Mouse (Mus musculus) left cerebral cortex, postnatal 4 days (tissue): Measurements from ENCODE around the gene Mark1. TPM values are rescaled to one million over a fixed set of nuclear protein-coding genes. Genes with fewer than 3 reads are reported as not detected.

ENCODE experiments used
- DNase-seq: peaks from one replicate; pipeline ENCODE4 v3.0.0-alpha.2; 2022
- intact Hi-C: fragments of 180-260 bp; cut with DNase I; formaldehyde crosslinking; loops from one replicate; pipeline ENCODE4 v1.15.1; 2025
- total RNA-seq, 2 experiments: library from RNA; stranded (reverse); gene quantifications; 2 replicates each; pipeline ENCODE4 v1.2.3; 2021

Mark1 gene
- 100 to 1,000 TPM; 110 to 118 TPM for total RNA-seq

GRCm38 (mm10) chr1:184999071-184999750 lies at the start of gene Mark1:
Gene Mark1, minus strand, starts transcription at chr1:184999570.
- intact Hi-C loops, result no loop called here
- peak; percentile 43 for DNase-seq

- DNase-seq, result no peak
- intact Hi-C loops, result no loop called here
These were observed 48.3 kb upstream of the Mark1 start for GRCm38 (mm10) chr1:185047516-185048247.

- intact Hi-C loops, result no loop called here
- DNase-seq, result no peak
These were observed 47.1 kb upstream of the Mark1 start for GRCm38 (mm10) chr1:185046513-185046912.

- no peak for DNase-seq
- intact Hi-C loops, result no loop called here
These were observed 38.9 kb upstream of the Mark1 start for GRCm38 (mm10) chr1:185038183-185038686.

- intact Hi-C loops, result no loop called here
- DNase-seq, result no peak
These were observed 31.2 kb upstream of the Mark1 start for GRCm38 (mm10) chr1:185030565-185030964.

GRCm38 (mm10) chr1:185020429-185021168 lies 21.2 kb upstream of the Mark1 start:
- intact Hi-C loops, result no loop called here
- no peak for DNase-seq

- intact Hi-C loops, result no loop called here
- no peak for DNase-seq
These were observed 13.2 kb upstream of the Mark1 start for GRCm38 (mm10) chr1:185012566-185012965.

- intact Hi-C loops, result no loop called here
- no peak for DNase-seq
These were observed 7.7 kb upstream of the Mark1 start for GRCm38 (mm10) chr1:185007066-185007465.

- intact Hi-C loops, result no loop called here
These were observed 620 bp upstream of the Mark1 start for GRCm38 (mm10) chr1:184999780-185000599.

GRCm38 (mm10) chr1:184998631-184999030 lies 739 bp downstream of the Mark1 start:
- intact Hi-C loops, result no loop called here
- DNase-seq, result no peak

More at GRCm38 (mm10) chr1:184999780-185000599, 620 bp upstream of the Mark1 start:
- peak; percentile 71 for DNase-seq

- intact Hi-C loops, result no loop called here
- DNase-seq, result no peak
These were observed 1.2 kb downstream of the Mark1 start for GRCm38 (mm10) chr1:184998161-184998560.

- intact Hi-C loops, result no loop called here
- DNase-seq, result no peak
These were observed 1.9 kb downstream of the Mark1 start for GRCm38 (mm10) chr1:184997466-184997865.

GRCm38 (mm10) chr1:184995335-184995734 lies 4.0 kb downstream of the Mark1 start:
- DNase-seq, result no peak
- intact Hi-C loops, result no loop called here

GRCm38 (mm10) chr1:184991191-184991590 lies 8.2 kb downstream of the Mark1 start:
- intact Hi-C loops, result no loop called here
- DNase-seq, result no peak

- no peak for DNase-seq
- intact Hi-C loops, result no loop called here
These were observed 12.6 kb downstream of the Mark1 start for GRCm38 (mm10) chr1:184986748-184987147.

GRCm38 (mm10) chr1:184984723-184985122 lies 14.6 kb downstream of the Mark1 start:
- intact Hi-C loops, result no loop called here
- no peak for DNase-seq

- no peak for DNase-seq
- intact Hi-C loops, result no loop called here
These were observed 15.6 kb downstream of the Mark1 start for GRCm38 (mm10) chr1:184983751-184984150.

GRCm38 (mm10) chr1:184972214-184972776 lies 27.1 kb downstream of the Mark1 start:
- no peak for DNase-seq
- intact Hi-C loops, result no loop called here

GRCm38 (mm10) chr1:184969374-184969773 lies 30.0 kb downstream of the Mark1 start:
- no peak for DNase-seq
- intact Hi-C loops, result no loop called here
